Mouse (Mus musculus) hematopoietic stem cell, adult 5-6 weeks (primary cell): ENCODE results near the gene Ier3. TPM values are rescaled to one million over a fixed set of nuclear protein-coding genes. Genes with fewer than 3 reads are reported as not detected.
"Not testable (repeated sequence)": the region's sequence is repeated elsewhere in the genome, so short reads cannot be mapped to it uniquely, and the experiment has no call there.

Experiments
- ATAC-seq, 2 experiments: fragments of 125-278 bp in 1 of 2; replicated peaks in 1 of 2; 2 replicates each; pipeline ENCODE4 v1.8.0; 2016 to 2017; ENCODE audit warnings: inconsistent platforms in 2 of 2, mild to moderate bottlenecking in 2 of 2, moderate number of reproducible peaks in 2 of 2, low read depth in 1 of 2, moderate TSS enrichment in 1 of 2; ENCODE audit not compliant: low FRiP score in 2 of 2, poor library complexity in 2 of 2, severe bottlenecking in 2 of 2, insufficient read depth in 1 of 2, low TSS enrichment in 1 of 2
- total RNA-seq: library from RNA; stranded (forward); fragments of 172-1452, 232-1000 nt; gene quantifications from 2 replicates; pipeline ENCODE4 v1.2.3, GENCODE M21; 2017

The Ier3 gene
- total RNA-seq, 1 experiment from 2014 or later = 182 TPM

DNA sequence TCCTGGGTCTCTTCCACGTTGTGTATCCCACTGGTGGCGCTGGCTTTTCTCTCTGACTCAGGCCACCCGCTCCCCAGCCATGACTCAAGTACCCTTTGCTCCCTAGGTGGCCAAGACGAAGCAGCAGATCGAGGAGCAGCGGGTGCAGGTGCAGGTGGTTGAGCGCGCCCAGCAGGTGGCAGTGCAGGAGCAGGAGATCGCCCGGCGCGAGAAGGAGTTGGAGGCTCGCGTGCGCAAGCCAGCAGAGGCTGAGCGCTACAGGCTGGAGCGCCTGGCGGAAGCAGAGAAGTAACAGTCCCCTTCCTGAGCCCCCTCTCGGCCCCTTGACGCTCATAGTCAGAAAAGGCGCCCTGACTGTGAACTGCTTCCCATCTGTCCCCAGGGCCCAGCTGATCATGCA, 8.3 kb downstream of the Ier3 start:
- ATAC-seq = peak; percentile 93 to 97

DNA sequence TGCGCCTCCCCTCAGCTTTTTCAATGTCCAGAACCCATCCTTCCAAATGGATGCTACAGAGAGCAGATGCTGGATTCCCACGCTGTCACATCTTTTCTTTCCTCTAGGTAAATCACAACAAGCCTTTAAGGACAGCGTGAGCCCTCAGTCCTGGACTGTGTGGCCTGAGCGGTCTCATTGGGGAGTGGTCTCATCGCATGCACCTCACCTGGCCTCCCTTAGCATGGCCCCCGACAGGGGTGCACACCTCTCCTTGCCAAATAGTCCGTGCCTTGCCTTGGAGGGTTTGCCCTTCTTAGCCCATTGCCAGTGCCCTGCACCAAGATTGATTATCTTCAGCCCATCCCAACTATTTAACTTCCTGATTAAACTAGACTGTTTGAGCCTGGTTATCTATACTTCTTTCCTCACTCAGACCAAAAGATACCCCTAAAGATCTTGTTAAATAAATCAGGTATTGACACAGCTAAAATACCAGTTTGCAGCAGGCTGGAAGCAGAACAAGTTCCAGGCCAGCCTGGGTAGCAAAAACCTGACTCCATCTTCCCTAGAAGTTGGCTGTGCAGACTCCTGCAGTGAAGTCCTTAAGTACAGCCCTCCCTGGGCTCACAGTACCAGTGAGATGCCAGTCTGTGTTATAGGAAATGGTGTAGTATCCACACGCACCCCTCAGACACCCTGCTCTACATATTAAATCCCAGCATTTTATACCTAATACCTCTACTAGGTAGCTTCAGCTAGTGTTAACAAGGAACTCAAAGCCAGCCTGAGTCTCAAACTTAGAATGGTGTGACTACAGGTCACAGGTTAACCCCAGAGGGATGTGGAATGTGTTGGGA, 11.1 kb downstream of the Ier3 start:
- no peak for ATAC-seq

DNA sequence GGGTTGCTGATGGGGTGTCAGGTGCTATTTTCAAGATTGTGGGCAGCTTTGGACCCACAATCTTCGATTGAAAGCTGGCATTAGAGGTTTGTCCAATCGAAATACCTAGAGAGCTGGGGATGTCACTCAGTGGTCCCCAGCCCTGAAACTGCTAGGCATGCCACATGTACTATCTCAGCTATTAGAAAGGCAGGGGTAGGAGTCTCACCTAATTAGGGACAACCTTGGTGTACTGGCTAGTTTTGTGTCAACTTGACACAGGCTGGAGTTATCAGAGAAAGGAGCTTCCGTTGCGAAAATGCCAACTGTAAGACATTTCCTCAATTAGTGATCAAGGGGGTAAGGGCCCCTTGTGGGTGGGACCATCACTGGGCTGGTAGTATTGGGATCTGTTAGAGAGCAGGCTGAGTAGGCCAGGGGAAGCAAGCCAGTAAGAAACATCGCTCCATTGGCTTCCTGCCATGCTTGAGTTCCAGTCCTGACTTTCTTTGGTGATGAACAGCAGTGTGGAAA, 11.8 kb downstream of the Ier3 start:
- ATAC-seq = no peak

DNA sequence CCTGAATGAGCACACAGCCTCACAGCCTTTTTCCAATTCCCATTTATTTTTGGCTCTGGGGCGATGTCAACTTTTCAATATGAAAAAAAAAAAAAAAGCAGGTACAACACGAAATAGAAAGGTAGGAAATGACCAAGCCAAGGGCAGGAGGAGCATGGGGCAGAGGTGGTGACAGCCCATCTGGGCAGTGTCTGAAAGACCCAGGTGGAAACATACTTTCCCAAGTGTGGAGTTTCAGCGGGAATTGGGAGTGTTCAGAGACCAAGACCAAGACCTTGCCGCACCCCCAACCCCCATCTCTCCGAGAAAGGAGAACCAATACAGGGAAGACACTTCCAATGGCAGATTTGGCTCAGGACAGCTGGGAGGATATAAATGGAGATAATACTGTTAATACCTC, 12.4 kb downstream of the Ier3 start:
- ATAC-seq = no peak

DNA sequence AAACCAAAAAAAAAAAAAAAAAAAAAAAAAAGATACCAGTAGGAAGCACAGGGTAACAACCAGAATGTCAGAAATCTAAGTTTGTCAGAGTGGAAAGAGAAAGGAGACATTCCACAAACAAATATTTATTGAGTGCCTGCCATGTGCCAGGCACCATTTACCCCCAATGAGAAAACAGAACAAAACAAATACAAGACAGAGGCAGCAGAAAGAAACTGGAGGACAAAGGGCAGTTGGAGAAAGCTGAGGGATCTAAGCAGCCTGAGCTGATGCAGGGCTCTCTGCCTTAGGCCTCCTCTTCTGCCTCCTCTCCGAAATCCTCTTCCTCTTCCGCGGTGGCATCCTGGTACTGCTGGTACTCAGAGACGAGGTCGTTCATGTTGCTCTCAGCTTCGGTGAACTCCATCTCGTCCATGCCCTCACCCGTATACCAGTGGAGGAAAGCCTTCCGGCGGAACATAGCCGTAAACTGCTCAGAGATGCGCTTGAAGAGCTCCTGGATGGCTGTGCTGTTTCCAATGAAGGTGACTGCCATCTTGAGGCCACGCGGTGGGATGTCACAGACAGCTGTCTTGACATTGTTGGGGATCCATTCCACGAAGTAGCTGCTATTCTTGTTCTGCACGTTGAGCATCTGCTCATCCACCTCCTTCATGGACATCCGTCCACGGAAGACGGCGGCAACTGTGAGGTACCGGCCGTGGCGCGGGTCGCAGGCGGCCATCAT, 13.4 kb downstream of the Ier3 start:
- no peak for ATAC-seq

DNA sequence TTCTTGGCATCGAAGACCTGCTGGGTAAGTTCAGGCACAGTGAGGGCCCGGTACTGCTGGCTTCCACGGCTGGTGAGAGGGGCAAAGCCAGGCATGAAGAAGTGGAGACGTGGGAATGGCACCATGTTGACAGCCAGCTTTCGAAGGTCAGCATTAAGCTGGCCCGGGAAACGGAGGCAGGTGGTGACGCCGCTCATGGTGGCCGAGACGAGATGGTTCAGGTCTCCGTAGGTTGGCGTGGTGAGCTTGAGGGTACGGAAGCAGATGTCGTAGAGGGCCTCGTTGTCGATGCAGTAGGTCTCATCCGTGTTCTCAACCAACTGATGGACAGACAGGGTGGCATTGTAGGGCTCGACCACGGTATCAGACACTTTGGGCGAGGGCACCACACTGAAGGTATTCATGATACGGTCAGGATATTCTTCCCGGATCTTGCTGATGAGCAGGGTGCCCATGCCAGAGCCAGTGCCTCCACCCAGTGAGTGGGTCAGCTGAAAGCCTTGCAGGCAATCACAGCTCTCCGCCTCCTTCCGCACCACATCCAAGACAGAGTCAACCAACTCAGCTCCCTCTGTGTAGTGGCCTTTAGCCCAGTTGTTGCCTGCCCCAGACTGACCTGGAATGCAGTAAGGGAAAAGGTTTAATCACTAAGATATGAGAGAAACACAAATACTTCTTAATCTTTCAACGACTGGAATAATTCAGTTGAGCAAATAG, 14.1 kb downstream of the Ier3 start:
- ATAC-seq = no peak

DNA sequence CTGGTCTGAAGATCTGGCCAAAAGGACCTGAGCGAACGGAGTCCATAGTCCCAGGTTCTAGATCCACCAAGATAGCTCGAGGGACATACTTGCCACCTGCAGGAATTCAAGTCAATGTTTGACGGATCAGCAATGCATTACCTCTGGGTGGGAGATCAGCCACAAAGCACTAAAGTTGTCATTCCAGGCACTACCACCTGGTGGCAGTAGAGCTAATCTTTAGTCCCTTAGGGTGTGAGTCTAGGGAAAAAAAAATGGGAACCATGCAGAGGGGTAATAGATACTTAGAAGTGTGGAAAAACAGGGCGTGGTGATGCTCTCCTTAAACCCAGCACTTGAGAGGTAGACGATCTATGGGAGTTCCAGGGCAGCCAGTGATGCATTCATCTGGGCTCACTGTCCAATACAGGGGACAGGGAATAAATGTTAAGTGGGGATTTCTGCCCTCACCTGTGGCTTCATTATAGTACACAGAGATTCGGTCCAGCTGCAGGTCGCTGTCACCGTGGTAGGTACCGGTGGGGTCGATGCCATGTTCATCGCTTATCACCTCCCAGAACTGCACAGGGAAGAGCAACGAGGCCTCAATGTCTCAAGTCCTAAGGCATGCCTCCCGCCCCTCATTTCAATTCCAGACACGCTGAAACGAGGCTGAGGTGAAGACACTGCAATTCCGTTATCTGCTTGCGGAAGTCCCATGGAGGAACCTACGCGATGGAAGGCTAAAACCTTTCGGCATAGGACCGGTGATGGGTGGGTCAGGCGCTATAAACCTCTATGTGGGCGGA, 14.9 kb downstream of the Ier3 start:
- ATAC-seq = peak in 1 of 2 experiments; percentile 18; a peak in 1 of 4 replicates

DNA sequence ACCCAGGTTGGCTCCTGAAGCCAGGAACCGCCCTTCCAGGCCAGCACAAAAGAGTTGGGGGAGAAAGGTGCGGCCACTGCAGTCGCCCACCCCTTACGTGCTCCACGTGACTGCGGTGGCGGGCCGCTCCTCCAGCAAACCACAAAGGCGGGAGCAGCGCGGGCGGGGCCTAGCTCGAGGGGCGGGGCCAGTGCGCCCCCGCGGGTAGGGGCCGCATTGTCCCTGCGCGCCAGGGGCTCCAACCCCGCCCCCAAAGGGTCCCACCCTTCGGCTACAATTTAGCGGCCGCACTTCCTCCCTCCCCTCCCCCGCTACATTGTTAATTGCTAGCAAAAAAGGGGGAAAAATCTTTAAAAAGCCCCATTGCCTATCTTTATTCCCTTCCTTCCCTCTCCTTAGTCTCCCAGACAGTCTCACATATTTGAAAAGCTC, 15.5 kb downstream of the Ier3 start:
- 0 out of 4 replicates have a peak, but pooled peaks of 1 of the 2 experiments have one; percentile 10 for ATAC-seq

DNA sequence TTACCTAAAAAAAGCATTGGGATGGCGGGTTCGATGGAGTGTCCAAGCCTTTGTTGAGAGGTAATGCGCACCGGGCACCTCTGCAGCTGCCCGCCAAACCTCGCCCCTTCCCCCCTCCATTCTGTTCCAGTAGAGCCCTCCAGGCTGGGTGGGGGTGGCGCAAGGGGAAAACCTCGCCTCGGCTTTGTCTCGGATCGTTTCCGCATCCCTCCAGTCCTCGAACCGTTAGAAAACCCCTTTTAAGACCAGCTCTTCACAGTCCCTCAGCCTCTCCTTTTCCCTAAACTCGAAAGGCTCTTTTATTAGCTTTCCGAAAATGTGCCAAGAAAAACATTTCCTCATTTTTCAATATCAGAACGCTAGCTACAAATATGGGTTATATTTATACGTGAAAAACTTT, 16.0 kb downstream of the Ier3 start:
- ATAC-seq = no peak

DNA sequence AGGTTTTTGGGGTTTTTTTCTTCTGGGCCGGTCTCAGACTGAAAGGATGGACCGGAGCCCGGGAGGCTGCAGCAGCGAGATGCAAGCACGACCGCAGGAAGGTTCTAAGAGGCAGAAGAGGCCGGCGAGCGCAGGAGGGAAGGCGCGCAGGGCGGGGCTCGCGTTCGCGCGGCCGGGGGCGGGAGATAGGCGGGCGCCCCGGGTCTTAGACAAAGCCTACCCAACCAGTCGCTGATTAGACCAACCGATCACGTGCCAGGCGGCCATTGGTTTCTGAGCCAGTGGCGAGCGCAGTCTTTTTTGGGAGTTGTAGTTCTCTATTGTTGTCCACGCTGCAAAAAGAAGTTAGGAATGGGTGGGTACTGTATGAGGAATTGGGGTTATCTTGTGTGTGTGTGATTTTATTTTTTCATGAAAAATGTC, 16.6 kb downstream of the Ier3 start, which contains the start of gene Tubb5:
Gene Tubb5 (minus strand): TSS at position 185 of the 423 bp plus-strand sequence.
- peak; percentile 24 to 55 for ATAC-seq

DNA sequence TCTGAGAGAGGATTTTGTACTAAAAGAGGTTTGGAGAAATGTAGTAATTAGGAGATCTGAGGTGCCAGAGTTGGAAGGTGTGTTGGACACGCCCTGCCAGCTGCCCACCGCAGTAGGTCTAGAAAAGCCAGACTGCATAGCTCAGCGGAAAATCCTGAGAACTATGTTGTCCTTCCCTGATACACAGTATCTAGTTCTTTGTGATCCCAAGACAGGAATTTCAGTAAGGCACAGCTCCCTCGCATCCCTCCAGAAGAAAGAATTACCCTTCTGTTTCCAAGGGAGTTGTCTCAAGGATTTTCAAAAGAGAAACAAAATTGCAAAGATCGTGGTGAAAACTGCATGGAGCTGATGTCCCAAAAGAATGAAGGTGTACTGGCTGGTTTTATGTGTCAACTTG, 17.1 kb downstream of the Ier3 start:
- no peak for ATAC-seq

DNA sequence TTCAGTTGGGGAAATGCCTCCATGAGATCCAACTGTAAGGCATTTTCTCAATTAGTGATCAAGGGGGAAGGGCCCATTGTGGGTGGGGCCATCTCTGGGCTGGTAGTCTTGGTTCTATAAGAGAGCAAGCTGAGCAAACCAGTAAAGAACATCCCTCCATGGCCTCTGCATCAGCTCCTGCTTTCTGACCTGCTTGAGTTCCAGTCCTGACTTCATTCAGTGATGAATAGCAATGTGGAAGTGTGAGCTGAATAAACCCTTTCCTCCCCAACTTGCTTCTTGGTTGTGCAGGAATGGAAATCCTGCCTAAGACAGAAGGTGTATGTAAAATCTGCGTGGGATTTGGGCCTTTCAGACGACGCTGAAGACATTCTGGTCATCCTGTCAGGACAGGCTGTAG, 17.5 kb downstream of the Ier3 start:
- not testable (repeated sequence) for ATAC-seq

DNA sequence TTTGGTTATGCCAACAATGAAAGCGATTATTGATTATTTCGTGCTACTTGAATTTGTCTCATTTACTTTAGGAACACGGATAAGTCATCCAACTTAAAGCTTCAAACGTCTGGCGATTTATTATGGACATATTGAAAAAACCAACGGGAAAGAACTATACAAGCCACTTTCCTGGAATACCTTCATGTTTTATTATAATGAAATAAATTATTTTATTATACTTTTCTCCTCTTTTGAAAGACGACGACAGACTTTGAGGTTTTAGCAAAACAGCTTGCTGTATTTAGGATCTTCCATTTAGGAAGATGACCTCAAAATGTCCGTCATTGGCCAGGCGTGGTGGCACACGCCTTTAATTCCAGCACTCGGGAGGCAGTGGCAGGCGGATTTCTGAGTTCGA, 19.1 kb downstream of the Ier3 start:
- ATAC-seq = no peak

DNA sequence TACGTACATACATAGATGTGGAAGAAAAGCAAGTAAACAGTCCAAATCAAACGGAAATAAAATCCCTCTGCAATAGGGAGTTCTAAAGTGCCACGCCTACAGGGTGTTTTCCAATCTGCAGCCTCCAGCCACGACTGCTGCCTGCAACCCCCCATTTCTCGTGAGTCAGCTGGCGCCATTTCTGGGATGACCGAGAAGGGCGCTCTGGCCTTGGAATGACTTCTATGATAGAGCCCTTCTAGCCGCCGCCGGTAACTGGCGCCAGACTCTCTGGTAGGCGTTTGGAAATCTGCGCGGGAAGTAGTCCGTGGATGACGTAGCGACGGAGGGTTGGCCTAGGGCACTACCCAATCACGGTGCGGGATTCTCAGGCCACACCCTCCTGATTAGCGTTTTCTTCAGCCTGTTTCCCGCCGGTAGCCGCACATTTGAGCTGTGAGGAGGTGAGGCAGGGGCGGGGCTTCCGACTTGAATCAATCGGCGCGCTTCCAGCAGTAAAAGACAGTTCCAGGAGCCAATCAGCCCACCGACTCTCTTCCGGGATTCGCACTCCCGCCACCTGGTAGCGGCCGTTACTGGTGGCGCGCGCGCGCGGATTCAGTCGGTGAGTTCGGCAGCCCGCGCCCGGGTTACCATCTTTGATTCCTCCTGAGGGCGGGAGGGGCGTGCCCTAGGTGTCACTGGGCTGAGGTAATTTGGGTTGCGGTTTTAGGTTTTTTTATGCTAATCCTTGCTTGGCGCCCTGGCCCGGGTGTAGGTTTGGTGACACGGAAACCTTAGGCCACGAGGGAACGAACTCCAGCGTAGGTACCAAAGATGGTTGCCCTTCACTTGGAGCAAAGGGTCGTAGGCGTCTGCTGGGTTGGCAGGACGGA, 19.8 kb downstream of the Ier3 start, which contains the start of gene Mdc1:
Gene Mdc1 (plus strand): TSS at position 440 of the 875 bp plus-strand sequence.
- ATAC-seq = peak; percentile 87 to 88

DNA sequence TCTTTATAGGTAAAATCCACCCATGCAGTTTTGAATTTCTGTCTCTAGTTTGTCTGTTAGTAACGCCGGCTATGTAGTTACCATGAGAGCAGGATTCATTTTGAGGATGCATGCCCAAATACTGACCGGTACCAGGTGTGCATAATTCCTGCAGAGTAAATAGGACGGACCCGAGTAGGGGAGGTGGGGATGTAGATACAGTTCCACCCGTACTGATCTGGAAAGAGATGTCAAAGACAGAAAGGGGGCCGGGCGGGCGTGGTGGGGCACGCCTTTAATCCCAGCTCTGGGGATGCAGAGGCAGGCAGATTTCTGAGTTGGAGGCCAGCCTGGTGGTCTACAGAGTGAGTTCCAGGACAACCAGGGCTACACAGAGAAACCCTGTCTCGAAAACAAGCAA, 20.5 kb downstream of the Ier3 start:
- no peak for ATAC-seq

DNA sequence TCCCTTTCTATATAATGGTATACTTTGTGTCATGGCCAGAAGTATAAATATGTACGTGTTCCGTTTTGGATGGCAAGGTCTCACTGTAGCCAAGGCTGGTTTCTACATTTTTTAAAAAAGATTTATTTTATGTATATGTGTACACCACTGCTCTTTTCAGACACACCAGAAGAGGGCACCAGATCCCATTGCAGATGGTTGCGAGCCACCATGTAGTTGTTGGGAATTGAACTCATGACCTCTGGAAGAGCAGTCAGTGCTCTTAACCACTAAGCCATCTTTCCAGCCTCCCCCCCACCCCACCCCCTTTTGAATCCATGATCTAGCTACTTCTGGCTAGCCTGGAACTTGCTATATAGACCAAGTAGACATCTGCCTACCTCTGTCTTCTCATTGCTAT, 22.0 kb downstream of the Ier3 start:
- no peak for ATAC-seq
